Mouse (Mus musculus) hindbrain, embryonic 10.5 days (tissue): ENCODE data around the gene Rnf5. TPM values are rescaled to one million over a fixed set of nuclear protein-coding genes. Genes with fewer than 3 reads are reported as not detected.

Experiments used
- DNase-seq: peaks from one replicate; pipeline ENCODE4 v3.0.0-alpha.2; 2017; ENCODE audit warnings: low spot score
- H3K27ac ChIP-seq: fragments of 300-500 bp; sonication (generic); 2 replicates; pipeline ENCODE4 v1.5.1; 2016; ENCODE audit warnings: mild to moderate bottlenecking, moderate library complexity
- H3K27me3 ChIP-seq: fragments of 300-500 bp; sonication (generic); 2 replicates; pipeline ENCODE4 v1.6.1; 2016; ENCODE audit warnings: mild to moderate bottlenecking; ENCODE audit not compliant: poor library complexity, insufficient read depth, severe bottlenecking
- H3K36me3 ChIP-seq: fragments of 300-500 bp; sonication (generic); 2 replicates; pipeline ENCODE4 v1.6.1; 2016; ENCODE audit warnings: mild to moderate bottlenecking, moderate library complexity
- H3K4me1 ChIP-seq: fragments of 300-500 bp; sonication (generic); replicated peaks from 2 replicates; pipeline ENCODE4 v1.6.1; 2016; ENCODE audit warnings: mild to moderate bottlenecking
- H3K4me3 ChIP-seq: fragments of 300-500 bp; sonication (generic); 2 replicates; pipeline ENCODE4 v1.5.1; 2016; ENCODE audit warnings: mild to moderate bottlenecking, moderate library complexity
- H3K9me3 ChIP-seq: fragments of 300-500 bp; sonication (generic); 2 replicates; pipeline ENCODE4 v1.6.1; 2016; ENCODE audit warnings: mild to moderate bottlenecking, moderate library complexity
- WGBS: fragments of 180-500 bp; shearing (Covaris S2); methylation state at CpG from one replicate; pipeline ENCODE4 v1.1.7; 2016; 5-methylcytosine and 5-hydroxymethylcytosine counted together
- polyA plus RNA-seq: library from polyadenylated mRNA; unstranded; fragments of >200 nt; fragmentation: Nextera tagmentation; extraction: Ambion mirVana; gene quantifications from 2 replicates; pipeline ENCODE4 v1.2.1, GENCODE M21; 2016

The Rnf5 gene
- polyA plus RNA-seq, 1 experiment from 2014 or later = 223 TPM

GRCm38 (mm10) chr17:34643944-34644343, 40.5 kb upstream of the Rnf5 start:
- peaks cover 59% of the 10 kb centered on the region for H3K4me1 ChIP-seq
- no peak for DNase-seq
- WGBS = 83% methylated on average over 10 of the region's 10 CpGs
- no peaks in the 10 kb centered on the region for H3K9me3 ChIP-seq
- no peaks in the 10 kb centered on the region for H3K27me3 ChIP-seq
- peak overlapping the region; percentile 87 for H3K27ac ChIP-seq
- peaks cover 15% of the 10 kb centered on the region for H3K36me3 ChIP-seq
- H3K4me3 ChIP-seq = peak overlapping the region; percentile 70

DNA sequence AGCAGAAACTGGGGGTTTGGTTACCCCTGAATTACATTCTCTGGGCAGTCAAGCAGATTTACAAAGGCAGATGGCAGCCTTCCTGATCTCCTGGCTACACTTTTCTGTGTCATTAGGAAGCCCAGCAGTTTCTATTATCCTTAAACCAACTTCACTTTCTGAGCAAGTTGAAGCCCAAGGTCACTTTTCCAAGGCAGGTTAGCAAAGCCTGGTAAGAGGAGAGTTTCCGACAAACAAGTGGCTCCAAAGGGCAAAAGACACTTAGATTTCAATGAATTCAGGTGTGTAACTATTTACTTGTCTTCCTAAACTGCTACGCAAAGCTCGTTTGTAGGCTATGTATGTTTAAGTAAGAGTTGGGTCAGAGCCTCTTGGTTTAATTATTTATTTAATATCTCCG, 39.9 kb upstream of the Rnf5 start:
- no peaks in the 10 kb centered on the region for H3K9me3 ChIP-seq
- no peak overlapping the region for H3K4me3 ChIP-seq
- H3K27me3 ChIP-seq = no peaks in the 10 kb centered on the region
- no peak overlapping the region for H3K27ac ChIP-seq
- peaks cover 54% of the 10 kb centered on the region for H3K4me1 ChIP-seq
- WGBS = 95% methylated on average over 4 of the region's 4 CpGs
- peaks cover 10% of the 10 kb centered on the region for H3K36me3 ChIP-seq
- DNase-seq = no peak

GRCm38 (mm10) chr17:34641945-34642344, 38.5 kb upstream of the Rnf5 start:
- H3K4me3 ChIP-seq = no peak overlapping the region

GRCm38 (mm10) chr17:34640778-34641601, 37.5 kb upstream of the Rnf5 start:
- WGBS = 14% methylated on average over 11 of the region's 11 CpGs
- H3K36me3 ChIP-seq = peaks cover 5% of the 10 kb centered on the region
- no peaks in the 10 kb centered on the region for H3K9me3 ChIP-seq
- peak; percentile 66 for DNase-seq
- H3K27ac ChIP-seq = peak overlapping the region; percentile 86
- peaks cover 7% of the 10 kb centered on the region; the same call in 1 of the 2 replicates for H3K27me3 ChIP-seq
- H3K4me3 ChIP-seq = peak overlapping the region; percentile 18; the same call in 1 of the 2 replicates
- H3K4me1 ChIP-seq = peaks cover 37% of the 10 kb centered on the region

More at GRCm38 (mm10) chr17:34641945-34642344, 38.5 kb upstream of the Rnf5 start:
- H3K27me3 ChIP-seq = 0 out of 2 replicates have a peak, but pooled peaks cover 4% of the 10 kb centered on the region
- H3K27ac ChIP-seq = peak overlapping the region; percentile 86; the same call in 1 of the 2 replicates
- no peaks in the 10 kb centered on the region for H3K9me3 ChIP-seq
- H3K4me1 ChIP-seq = peaks cover 43% of the 10 kb centered on the region
- no peak for DNase-seq
- peaks cover 8% of the 10 kb centered on the region for H3K36me3 ChIP-seq
- WGBS = 85% methylated on average over 3 of the region's 3 CpGs

DNA sequence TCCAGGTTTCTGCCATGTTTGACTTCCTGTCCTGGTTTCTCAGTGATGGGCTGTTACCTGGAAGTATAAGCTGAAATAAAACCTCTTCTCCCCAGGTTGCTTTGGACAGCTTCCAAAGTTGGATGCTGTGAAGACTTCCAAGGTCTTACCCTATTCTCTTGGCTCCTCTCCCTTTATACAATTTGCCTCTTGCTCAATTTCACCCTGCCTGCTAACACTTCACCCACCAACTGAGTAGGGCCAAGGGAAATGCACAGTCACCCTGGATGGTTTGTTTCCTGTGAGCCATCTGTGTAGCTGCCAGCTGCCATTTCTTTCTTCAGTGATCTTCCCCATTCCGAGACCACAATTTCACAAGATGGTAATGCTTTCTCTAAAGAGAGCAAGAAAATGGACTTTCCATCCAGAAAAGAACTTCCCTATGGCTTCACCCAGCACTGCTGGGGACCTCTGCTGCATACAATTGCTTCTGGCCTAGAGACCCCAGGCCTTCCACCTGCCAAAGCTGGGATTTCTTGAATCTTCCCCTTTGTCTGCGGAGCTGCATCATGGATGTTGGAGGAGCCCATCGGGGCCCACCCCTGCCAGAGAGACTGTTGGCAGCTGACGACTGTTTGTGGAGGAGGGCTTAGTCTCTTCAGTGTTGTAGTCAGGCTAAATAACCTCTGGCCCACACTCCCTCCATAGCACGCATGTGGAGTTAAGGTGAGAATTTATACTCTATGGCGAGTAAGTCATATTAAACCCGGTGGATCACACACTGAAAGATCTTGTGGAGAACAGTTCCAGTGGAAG, 36.2 kb upstream of the Rnf5 start:
- DNase-seq = no peak
- Histone ChIP-seq H3K4me1 (peaks cover 25% of the 10 kb centered on the region), H3K36me3 (no peaks in the 10 kb centered on the region), H3K4me3 (no peak overlapping the region), H3K27me3 (peaks cover 14% of the 10 kb centered on the region; the same call in 1 of the 2 replicates), H3K27ac (peak overlapping the region; percentile 86; the same call in 1 of the 2 replicates), H3K9me3 (no peaks in the 10 kb centered on the region)
- 84% methylated on average over 7 of the region's 7 CpGs for WGBS

- Histone ChIP-seq H3K27ac (no peak overlapping the region), H3K36me3 (no peaks in the 10 kb centered on the region), H3K4me1 (peaks cover 25% of the 10 kb centered on the region), H3K27me3 (peaks cover 30% of the 10 kb centered on the region), H3K4me3 (no peak overlapping the region), H3K9me3 (no peaks in the 10 kb centered on the region)
- DNase-seq = no peak
- WGBS = 70% methylated on average over 3 of the region's 3 CpGs
Measured at GRCm38 (mm10) chr17:34637459-34637858, 34.0 kb upstream of the Rnf5 start.

DNA sequence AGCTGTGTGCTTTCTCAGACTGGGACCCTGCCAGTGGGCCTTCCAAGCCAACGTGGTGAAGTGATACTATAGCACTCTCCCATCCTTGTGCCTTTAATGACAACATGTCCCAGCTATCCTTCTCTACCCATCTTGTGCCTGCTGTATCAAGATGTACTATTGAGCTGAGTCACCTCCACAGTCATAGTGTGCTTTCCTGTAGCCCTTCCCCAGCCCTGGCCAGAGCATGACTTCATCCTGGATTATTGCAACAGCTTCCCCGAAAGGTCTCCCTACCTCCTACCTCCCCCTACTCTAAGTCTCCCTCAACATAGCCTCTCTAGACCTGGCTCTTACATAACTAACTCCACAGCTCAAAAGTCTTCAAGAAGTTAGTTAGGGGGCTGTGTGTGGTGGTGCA, 32.2 kb upstream of the Rnf5 start:
- H3K36me3 ChIP-seq = no peaks in the 10 kb centered on the region
- H3K27me3 ChIP-seq = peaks cover 48% of the 10 kb centered on the region
- peaks cover 33% of the 10 kb centered on the region for H3K4me1 ChIP-seq
- 75% methylated on average over 2 of the region's 2 CpGs for WGBS
- DNase-seq = no peak
- H3K27ac ChIP-seq = no peak overlapping the region
- H3K9me3 ChIP-seq = no peaks in the 10 kb centered on the region
- no peak overlapping the region for H3K4me3 ChIP-seq

DNA sequence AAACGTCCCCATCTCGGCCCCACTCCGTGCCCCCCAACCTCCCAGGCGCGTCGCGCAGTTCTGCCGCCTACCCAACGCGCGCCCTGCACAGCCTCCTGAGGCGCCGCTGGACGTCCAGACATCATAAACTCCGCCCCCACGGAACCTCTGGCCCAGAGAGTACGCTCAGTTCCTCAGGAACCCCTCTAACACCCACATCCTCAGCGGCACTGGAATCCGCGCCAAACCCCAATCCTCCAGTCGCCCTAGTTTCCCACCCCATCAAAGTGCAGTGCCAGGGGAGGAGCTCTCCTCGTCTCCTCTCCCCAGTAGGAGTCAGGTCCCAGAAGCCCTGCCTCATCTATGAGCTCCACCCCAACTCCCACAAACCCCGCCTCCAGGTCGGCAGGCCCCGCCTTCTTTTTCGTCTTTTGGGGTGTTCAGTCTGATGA, 28.8 kb upstream of the Rnf5 start:
- Histone ChIP-seq H3K36me3 (no peaks in the 10 kb centered on the region), H3K27me3 (peaks cover 68% of the 10 kb centered on the region), H3K4me3 (peak overlapping the region; percentile 83), H3K4me1 (peaks cover 56% of the 10 kb centered on the region), H3K9me3 (no peaks in the 10 kb centered on the region), H3K27ac (peak overlapping the region; percentile 64; the same call in 1 of the 2 replicates)
- peak; percentile 46 for DNase-seq
- WGBS = under 1% methylated on average over 26 of the region's 26 CpGs

- DNase-seq = no peak
- H3K27ac ChIP-seq = peak overlapping the region; percentile 64
- H3K9me3 ChIP-seq = no peaks in the 10 kb centered on the region
- no peaks in the 10 kb centered on the region for H3K36me3 ChIP-seq
- peak overlapping the region; percentile 83 for H3K4me3 ChIP-seq
- 4% methylated on average over 12 of the region's 12 CpGs for whole genome bisulfite sequencing
- H3K4me1 ChIP-seq = peaks cover 63% of the 10 kb centered on the region
- H3K27me3 ChIP-seq = peaks cover 68% of the 10 kb centered on the region
Measured at GRCm38 (mm10) chr17:34631647-34632046, 28.2 kb upstream of the Rnf5 start.

DNA sequence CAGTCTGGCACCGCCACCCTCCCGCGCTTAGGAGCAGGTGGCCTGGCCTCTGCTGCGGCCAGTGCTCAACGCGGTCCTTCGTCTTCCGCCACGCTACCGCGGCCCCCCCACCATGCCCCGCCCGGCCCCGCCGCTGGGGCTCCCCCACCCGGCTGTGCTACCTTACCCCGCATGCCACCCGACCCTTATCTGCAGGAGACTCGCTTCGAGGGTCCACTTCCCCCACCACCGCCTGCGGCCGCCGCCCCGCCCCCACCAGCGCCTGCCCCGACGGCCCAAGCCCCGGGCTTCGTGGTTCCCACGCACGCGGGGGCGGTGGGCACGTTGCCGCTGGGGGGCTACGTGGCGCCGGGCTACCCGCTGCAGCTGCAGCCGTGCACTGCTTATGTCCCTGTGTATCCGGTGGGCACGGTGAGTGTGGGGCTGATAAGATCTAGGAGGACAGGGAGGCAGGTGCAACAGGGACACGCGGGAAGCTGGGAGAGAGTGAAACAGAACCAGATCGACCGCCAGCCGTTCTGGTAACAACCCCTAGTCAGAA, 27.3 kb upstream of the Rnf5 start:
- 3% methylated on average over 48 of the region's 48 CpGs for WGBS
- H3K36me3 ChIP-seq = no peaks in the 10 kb centered on the region
- DNase-seq = no peak
- peaks cover 70% of the 10 kb centered on the region for H3K4me1 ChIP-seq
- no peaks in the 10 kb centered on the region for H3K9me3 ChIP-seq
- peak overlapping the region; percentile 83 for H3K4me3 ChIP-seq
- peak overlapping the region; percentile 72 for H3K27ac ChIP-seq
- H3K27me3 ChIP-seq = peaks cover 64% of the 10 kb centered on the region

GRCm38 (mm10) chr17:34629796-34630603, 26.5 kb upstream of the Rnf5 start:
- Histone ChIP-seq H3K36me3 (peaks cover 7% of the 10 kb centered on the region; the same call in 1 of the 2 replicates), H3K9me3 (no peaks in the 10 kb centered on the region), H3K4me1 (peaks cover 72% of the 10 kb centered on the region), H3K4me3 (peak overlapping the region; percentile 83), H3K27me3 (peaks cover 58% of the 10 kb centered on the region), H3K27ac (0 out of 2 replicates have a peak overlapping the region, but pooled peaks have one; percentile 72)
- DNase-seq = no peak
- 10% methylated on average over 12 of the region's 12 CpGs for WGBS

- peak; percentile 49 for DNase-seq
- no peaks in the 10 kb centered on the region for H3K9me3 ChIP-seq
- peaks cover 58% of the 10 kb centered on the region for H3K27me3 ChIP-seq
- peak within 1 kb of the TSS; percentile 83 for H3K4me3 ChIP-seq
- H3K27ac ChIP-seq = peak within 1 kb of the TSS; percentile 92
- H3K4me1 ChIP-seq = peaks cover 72% of the 10 kb centered on the region
- peaks cover 9% of the 10 kb centered on the region; the same call in 1 of the 2 replicates for H3K36me3 ChIP-seq
- 2% methylated on average over 16 of the region's 16 CpGs for WGBS
Measured at GRCm38 (mm10) chr17:34629221-34629751, 25.8 kb upstream of the Rnf5 start, which contains the start of gene Prrt1. TSS of gene Prrt1 (plus strand) at chr17:34629533.
